Mouse (Mus musculus) monocyte, adult 2 months (primary cell): ENCODE measurements at regions not wholly inside any gene's neighbourhood (a gene's known extent, or its start where the extent isn't known, plus 50 kb on each side); places are given as distances from the start of the nearest gene placed in this dataset.
"Not testable (repeated sequence)": the region's sequence is repeated elsewhere in the genome, so short reads cannot be mapped to it uniquely, and the experiment has no call there.

ENCODE experiments used
- DNase-seq, 2 experiments: peaks; one replicate each; pipeline ENCODE4 v3.0.0; 2022; ENCODE audit warnings: low spot score in 2 of 2, low read depth in 1 of 2

- DNase-seq: no peak
These were observed 512.1 kb upstream of the Vrk2 start for GRCm38 (mm10) chr11:27105920-27106319.

- DNase-seq: no peak
These were observed 509.1 kb upstream of the Vrk2 start for GRCm38 (mm10) chr11:27102906-27103305.

- no peak for DNase-seq
These were observed 508.2 kb upstream of the Vrk2 start for GRCm38 (mm10) chr11:27102045-27102444.

- DNase-seq: no peak
These were observed 502.8 kb upstream of the Vrk2 start for GRCm38 (mm10) chr11:27096615-27097014.

GRCm38 (mm10) chr11:27095460-27095859 lies 501.7 kb upstream of the Vrk2 start:
- not testable (repeated sequence) for DNase-seq

DNA sequence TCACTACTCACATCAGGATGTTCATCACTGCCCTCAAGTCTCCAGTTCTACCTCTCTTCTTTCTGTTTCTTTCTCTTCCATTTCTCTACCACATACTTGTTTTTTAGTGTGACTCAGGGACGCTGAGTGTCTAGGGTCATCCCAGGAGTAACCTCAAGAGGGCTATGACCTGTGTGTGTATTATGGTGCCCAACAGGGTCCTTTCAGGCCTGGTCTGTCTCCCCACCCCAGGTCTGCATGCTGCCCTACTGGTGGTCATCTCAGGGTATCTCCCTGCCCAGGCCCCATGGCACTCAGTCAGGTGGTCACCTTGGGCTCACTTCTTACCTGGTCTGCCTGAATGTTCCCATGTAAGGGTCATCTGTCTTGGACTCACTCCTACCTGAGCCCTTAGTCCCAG lies 492.7 kb upstream of the Vrk2 start:
- no peak for DNase-seq

DNA sequence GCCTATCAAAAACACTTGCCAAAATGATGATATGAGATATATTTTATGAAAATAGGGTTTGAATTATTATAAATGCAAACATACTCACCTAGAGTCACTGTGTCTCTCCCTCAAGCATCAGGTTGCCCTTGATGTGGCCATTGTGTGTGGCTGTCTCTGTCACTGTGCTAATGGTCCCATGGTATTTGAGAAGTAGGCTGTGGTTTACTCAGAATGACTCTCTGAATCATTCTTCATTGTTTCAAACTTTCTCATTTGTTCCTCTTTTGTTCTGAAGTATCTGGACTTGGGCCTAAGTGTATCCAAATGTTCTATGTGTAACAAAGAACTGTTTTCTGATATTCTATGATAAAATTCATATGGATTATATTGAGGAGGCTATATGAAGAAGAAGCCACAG lies 487.4 kb upstream of the Vrk2 start:
- DNase-seq: no peak

- no peak for DNase-seq
These were observed 476.6 kb upstream of the Vrk2 start for GRCm38 (mm10) chr11:27070381-27070780.

GRCm38 (mm10) chr11:27027243-27027852 lies 433.5 kb upstream of the Vrk2 start:
- no peak for DNase-seq

- DNase-seq: no peak
These were observed 431.7 kb upstream of the Vrk2 start for GRCm38 (mm10) chr11:27025500-27025899.

DNA sequence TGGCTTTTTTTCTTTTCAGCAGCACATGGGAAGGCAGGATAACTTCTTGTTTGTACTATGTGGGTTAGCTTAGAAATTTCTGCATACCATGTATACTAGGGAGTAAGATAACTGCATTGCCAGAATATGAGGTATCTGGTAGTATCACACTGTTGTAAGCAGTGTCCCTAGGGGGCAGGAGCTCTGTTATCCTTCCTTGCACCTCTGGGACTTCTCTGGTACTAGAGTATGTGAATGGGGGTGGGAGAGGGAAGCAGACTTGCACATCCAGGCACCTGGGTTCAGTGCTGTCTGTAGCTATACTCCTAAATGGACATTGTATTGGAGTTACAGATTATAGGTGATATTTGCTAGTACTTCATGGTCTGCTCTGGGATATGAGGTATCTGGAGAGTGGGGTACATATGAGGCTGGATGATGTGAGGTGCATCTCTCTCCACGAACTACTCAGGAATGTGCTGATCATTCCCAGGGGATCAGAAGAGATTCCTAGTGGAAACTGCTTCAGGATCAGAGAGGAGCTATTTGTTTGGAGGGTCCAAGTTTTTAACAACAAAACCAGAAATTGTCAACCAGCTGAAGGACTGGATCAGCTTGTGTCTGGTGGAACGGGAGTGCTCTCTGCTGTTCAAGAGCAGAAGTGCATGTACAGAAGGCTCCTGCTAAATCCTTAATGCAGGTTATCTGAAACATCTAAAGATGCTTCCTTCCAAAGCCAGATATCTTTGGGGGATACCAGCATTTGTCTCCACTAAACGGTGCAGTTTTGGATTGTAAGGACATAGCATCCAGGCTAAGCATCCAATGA lies 402.7 kb upstream of the Vrk2 start:
- no peak for DNase-seq

GRCm38 (mm10) chr11:26981216-26981615 lies 387.4 kb upstream of the Vrk2 start:
- no peak for DNase-seq

GRCm38 (mm10) chr11:26972533-26973081 lies 378.8 kb upstream of the Vrk2 start:
- DNase-seq: no peak

GRCm38 (mm10) chr11:26971161-26971560 lies 377.4 kb upstream of the Vrk2 start:
- DNase-seq: no peak

DNA sequence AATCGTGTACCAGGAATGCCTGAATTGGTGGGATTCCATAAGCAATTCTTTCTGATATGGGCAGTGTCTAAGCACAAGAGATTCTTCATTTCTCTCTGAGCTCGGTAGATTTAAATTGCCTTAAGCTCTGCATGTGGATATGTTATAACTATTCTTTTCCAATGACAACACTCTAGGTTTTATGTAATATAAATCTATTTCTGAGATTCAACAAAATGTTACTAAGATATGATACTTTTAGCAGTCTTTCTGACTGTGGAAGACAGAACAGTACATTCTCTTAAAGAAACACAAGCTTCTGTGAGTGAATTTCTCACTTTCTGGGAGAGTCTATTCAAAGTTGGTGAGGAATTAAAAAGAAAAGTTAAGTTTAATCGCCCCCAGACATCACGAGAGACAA lies 373.6 kb upstream of the Vrk2 start:
- DNase-seq: no peak

GRCm38 (mm10) chr11:26962928-26963667 lies 369.3 kb upstream of the Vrk2 start:
- no peak for DNase-seq

DNA sequence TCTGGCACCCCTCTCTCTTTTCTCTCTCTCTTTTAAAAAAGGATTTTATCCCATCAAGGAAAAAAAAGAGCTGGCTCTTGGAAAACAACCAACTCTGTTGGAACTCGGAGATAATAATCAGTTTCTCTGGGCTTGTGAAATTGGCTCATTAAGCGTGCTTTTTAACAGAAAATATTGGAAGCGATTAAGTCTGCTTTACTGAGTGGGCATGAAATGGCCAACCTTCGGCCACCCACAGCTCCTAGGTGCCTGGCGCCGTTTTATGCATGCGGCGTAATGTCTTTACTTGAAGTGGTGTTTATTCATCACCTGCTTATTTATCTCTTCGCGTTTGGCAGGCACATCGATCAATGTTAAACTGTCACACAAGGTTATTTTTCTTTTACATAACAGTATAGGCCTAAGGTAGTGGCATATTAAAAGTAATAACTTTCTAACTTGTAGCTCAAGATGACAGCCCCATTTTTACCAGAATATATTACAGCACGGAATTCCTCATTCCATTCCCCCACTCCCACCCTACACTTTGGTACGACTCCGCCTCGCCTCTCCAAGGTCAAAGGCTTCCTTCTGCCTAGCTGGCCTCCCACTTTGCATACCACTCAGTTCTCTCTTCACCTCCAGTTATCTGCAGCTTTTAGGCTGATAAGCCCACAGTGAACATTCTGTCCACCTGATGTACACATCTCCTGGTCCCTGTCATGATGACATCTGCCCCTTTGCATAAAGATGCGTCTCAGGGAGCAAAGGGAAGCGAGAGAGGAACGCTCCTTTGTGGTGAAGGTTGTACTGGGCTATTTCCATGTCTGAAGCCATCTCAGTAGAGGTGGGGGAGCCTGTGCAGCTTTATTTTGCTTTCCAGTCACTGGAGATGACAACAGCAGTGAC lies 368.5 kb upstream of the Vrk2 start:
- DNase-seq: no peak

- peak; percentile 19 to 61 for DNase-seq
These were observed 367.7 kb upstream of the Vrk2 start for GRCm38 (mm10) chr11:26961336-26961980.

DNA sequence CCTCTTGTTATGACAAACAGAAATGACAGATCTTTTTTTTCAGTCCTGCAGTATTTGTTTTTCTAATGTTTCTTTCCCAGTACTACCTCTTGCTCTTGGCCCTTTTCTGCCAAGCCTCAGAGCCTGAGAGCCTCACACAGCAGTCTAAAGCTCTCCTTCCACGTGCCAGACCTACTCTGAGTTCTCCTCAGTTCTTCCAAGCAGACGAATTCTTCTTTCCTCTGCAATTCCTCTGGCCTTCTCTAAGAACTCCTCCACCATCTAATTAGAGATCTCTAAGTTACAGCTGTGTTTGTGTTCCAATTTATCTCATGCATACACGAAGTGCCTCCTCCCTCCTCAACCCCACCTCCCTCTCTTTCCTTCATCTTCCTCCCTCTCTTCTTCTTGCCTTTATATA lies 362.4 kb upstream of the Vrk2 start:
- no peak for DNase-seq

DNA sequence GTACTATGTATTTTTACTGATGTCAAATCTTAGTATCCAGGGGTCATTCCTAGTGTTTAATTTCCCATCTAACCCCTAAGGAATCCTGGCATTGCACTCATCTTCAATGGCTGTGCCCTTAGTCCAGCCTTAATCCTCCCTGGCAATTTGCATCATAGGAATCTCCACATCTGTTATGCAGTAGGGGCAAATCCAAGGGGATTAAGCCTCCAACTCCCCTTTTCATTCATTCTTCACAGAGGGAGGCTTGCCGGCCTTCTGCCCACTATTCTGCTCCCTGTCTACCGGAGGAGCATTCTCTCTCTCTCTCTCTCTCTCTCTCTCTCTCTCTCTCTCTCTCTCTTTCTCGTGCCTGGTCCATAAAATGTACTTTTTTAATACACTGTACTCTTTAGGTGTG lies 338.0 kb upstream of the Vrk2 start:
- DNase-seq: no peak
